Mouse (Mus musculus) lung, embryonic 16.5 days (tissue): ENCODE results near the gene Pla2g4f. TPM values are rescaled to one million over a fixed set of nuclear protein-coding genes. Genes with fewer than 3 reads are reported as not detected.

Experiments used
- ATAC-seq: fragments of 200-750 bp; cut with Nextera tagmentation; 2 replicates; pipeline ENCODE4 v1.8.0; 2017; ENCODE audit warnings: low read depth, mild to moderate bottlenecking, moderate library complexity
- H3K27ac ChIP-seq: fragments of 300-500 bp; sonication (generic); 2 replicates; pipeline ENCODE4 v1.5.1; 2014; ENCODE audit warnings: mild to moderate bottlenecking, control low read depth, low read length
- H3K27me3 ChIP-seq: fragments of 300-500 bp; sonication (generic); 2 replicates; pipeline ENCODE4 v1.6.1; 2014; ENCODE audit warnings: low read depth, low read length, mixed read lengths; ENCODE audit not compliant: control insufficient read depth, insufficient read depth
- H3K36me3 ChIP-seq: fragments of 300-500 bp; sonication (generic); 2 replicates; pipeline ENCODE4 v1.6.1; 2014; ENCODE audit warnings: low read length; ENCODE audit not compliant: control insufficient read depth, insufficient read depth
- H3K4me1 ChIP-seq: fragments of 300-500 bp; sonication (generic); replicated peaks from 2 replicates; pipeline ENCODE4 v1.6.1; 2014; ENCODE audit warnings: low read length, mixed read lengths; ENCODE audit not compliant: control insufficient read depth, insufficient read depth
- H3K4me2 ChIP-seq: fragments of 300-500 bp; sonication (generic); 2 replicates; pipeline ENCODE4 v1.6.1; 2014; ENCODE audit warnings: low read depth, low read length, control low read depth
- H3K4me3 ChIP-seq: fragments of 300-500 bp; sonication (generic); 2 replicates; pipeline ENCODE4 v1.5.1; 2014; ENCODE audit warnings: mild to moderate bottlenecking, low read length, control low read depth
- H3K9ac ChIP-seq: fragments of 300-500 bp; sonication (generic); 2 replicates; pipeline ENCODE4 v1.6.1; 2014; ENCODE audit warnings: low read length, control low read depth
- H3K9me3 ChIP-seq: fragments of 300-500 bp; sonication (generic); 2 replicates; pipeline ENCODE4 v1.6.1; 2016; ENCODE audit warnings: low read length; ENCODE audit not compliant: control insufficient read depth
- WGBS: fragments of 180-500 bp; shearing (Covaris S2); extraction: QIAGEN DNeasy Blood & Tissue Kit; methylation state at CpG from one replicate; pipeline ENCODE4 v1.1.7; 2014; 5-methylcytosine and 5-hydroxymethylcytosine counted together
- polyA plus RNA-seq: library from polyadenylated mRNA; unstranded; fragments of >200 nt; fragmentation: Nextera tagmentation; extraction: Ambion mirVana; gene quantifications from 2 replicates; pipeline ENCODE4 v1.2.1, GENCODE M21; 2015

Gene Pla2g4f
- polyA plus RNA-seq, 1 experiment from 2014 or later: 1.1 TPM

DNA sequence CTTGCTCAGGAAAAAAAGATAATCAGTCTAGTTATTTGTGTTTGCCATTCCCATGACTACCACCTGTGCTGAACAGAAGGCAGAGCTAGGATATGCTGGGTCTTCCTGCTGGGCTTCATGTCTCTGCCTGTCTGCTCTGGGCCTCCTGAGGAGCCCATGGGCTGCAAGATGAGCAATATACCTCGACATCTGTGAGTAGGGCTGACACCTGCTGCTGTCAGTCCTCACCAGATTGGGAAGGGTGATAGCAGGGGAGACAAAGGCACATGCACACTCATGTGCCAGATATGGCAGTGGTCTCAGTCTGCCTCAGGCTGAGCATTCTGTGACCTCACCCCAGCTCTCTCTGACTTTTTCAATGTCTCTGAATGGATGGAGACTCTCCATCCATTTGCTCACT, 51.1 kb downstream of the Pla2g4f start:
- H3K27ac ChIP-seq: no peak overlapping the region
- H3K9me3 ChIP-seq: no peaks in the 10 kb centered on the region
- no peak overlapping the region for H3K9ac ChIP-seq
- no peaks in the 10 kb centered on the region for H3K27me3 ChIP-seq
- 27% methylated on average over 1 of the region's 1 CpGs for WGBS
- no peak for ATAC-seq
- no peak overlapping the region for H3K4me3 ChIP-seq
- no peak overlapping the region for H3K4me2 ChIP-seq
- no peaks in the 10 kb centered on the region for H3K4me1 ChIP-seq
- H3K36me3 ChIP-seq: no peaks in the 10 kb centered on the region

DNA sequence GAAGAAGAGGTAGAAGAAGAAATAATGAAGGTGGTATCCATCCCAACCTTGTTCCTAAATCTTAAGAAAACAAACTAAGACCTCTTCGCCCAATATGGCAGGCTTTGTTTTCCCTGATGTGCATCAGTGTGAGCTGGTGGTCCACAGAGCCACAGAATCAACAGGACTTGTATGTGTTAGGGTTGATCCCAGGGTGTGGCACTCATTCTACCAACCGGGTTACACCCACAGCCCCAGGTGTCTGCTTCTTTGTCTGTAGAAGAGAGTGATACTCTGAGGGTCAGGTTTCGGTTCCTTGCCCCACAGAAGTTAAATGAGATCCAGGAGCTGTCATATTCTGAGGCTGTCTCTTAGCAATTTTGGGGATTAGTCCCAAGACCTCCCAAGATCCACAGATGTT, 52.6 kb downstream of the Pla2g4f start:
- no peak overlapping the region for H3K9ac ChIP-seq
- no peaks in the 10 kb centered on the region for H3K36me3 ChIP-seq
- ATAC-seq: no peak
- 64% methylated on average over 3 of the region's 3 CpGs for WGBS
- no peaks in the 10 kb centered on the region for H3K27me3 ChIP-seq
- no peaks in the 10 kb centered on the region for H3K9me3 ChIP-seq
- no peak overlapping the region for H3K27ac ChIP-seq
- no peak overlapping the region for H3K4me2 ChIP-seq
- H3K4me1 ChIP-seq: no peaks in the 10 kb centered on the region
- no peak overlapping the region for H3K4me3 ChIP-seq

DNA sequence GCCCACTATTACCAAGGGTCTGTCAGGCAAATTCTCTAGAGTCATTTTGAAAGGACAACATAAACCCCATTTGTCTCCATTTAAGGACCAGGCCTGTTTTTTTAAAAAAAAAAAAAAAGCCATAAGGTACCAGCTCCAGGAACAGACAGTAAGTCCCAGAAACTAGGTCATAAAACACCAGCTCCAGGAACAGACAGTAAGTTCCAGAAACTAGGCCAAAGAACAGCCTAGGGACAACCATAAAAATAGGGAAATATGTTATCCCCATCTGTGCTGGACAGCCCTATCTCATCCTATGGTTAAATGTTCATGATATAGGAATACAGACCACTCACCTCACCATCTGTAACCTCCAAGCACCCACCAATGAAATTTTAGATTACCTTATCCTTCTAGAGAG, 57.7 kb downstream of the Pla2g4f start:
- Histone ChIP-seq H3K4me2 (no peak overlapping the region), H3K4me1 (no peaks in the 10 kb centered on the region), H3K36me3 (no peaks in the 10 kb centered on the region), H3K9me3 (no peaks in the 10 kb centered on the region), H3K9ac (no peak overlapping the region), H3K4me3 (no peak overlapping the region), H3K27ac (no peak overlapping the region), H3K27me3 (no peaks in the 10 kb centered on the region)
- ATAC-seq: no peak

DNA sequence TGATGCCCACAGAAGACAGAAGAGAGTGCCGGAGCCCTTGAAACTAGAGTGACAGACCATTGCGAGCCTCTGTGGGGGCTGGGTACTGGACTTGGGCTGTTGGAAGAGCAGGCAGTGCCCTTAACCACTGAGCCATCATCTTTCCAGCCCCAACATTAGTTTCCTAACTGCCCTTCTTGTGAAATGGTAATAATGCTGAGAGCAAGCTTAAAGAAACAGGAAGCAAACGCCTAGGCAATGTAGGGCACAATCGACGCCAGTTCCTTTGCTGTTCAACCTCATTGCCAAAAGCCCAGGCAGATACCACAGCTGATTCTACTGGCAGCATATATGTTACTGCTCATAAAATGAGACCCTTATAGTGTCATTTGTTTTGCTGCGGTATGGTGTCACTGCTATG, 61.3 kb downstream of the Pla2g4f start:
- H3K27ac ChIP-seq: no peak overlapping the region
- H3K4me3 ChIP-seq: no peak overlapping the region
- no peak for ATAC-seq
- H3K4me1 ChIP-seq: no peaks in the 10 kb centered on the region
- WGBS: 83% methylated on average over 6 of the region's 6 CpGs
- no peak overlapping the region for H3K9ac ChIP-seq
- no peak overlapping the region for H3K4me2 ChIP-seq
- H3K36me3 ChIP-seq: no peaks in the 10 kb centered on the region
- no peaks in the 10 kb centered on the region for H3K9me3 ChIP-seq
- H3K27me3 ChIP-seq: no peaks in the 10 kb centered on the region

Other genes starting within 250 kb of the Pla2g4f start
- 92.8 and 94.7 TPM in 2 replicates for gene Ehd4, start 159.6 kb downstream of the Pla2g4f start, polyA plus RNA-seq
- gene Pla2g4e, start 68.8 kb downstream of the Pla2g4f start, polyA plus RNA-seq: 0.08 and 0.20 TPM in 2 replicates
- not detected in 2 replicates for gene Pla2g4d, start 25.0 kb downstream of the Pla2g4f start, polyA plus RNA-seq
- 21.7 and 23.4 TPM in 2 replicates for gene Vps39, start 39.0 kb upstream of the Pla2g4f start, polyA plus RNA-seq
- 9.1 and 9.9 TPM in 2 replicates for gene Ganc, start 89.7 kb upstream of the Pla2g4f start, polyA plus RNA-seq
- gene Tmem87a, start 89.9 kb upstream of the Pla2g4f start, polyA plus RNA-seq: 10.1 and 10.2 TPM in 2 replicates
- 0.94 and 1.1 TPM in 2 replicates for gene Capn3, start 141.9 kb upstream of the Pla2g4f start, polyA plus RNA-seq
- 37.4 and 45.1 TPM in 2 replicates for gene Zfp106, start 249.7 kb upstream of the Pla2g4f start, polyA plus RNA-seq